Mouse (Mus musculus) WW6 (cell line): ENCODE results near the gene Mfap3l.

Source experiments
- DNase-seq: peaks from one replicate; pipeline ENCODE4 v3.0.0-alpha.2; 2013; ENCODE audit warnings: low read depth, low spot score

Gene Mfap3l

GRCm38 (mm10) chr8:60632250-60632932 lies at the start of gene Mfap3l:
Gene Mfap3l, plus strand, starts transcription at chr8:60632827.
- peak; percentile 84 for DNase-seq

GRCm38 (mm10) chr8:60583369-60583768 lies 49.3 kb upstream of the Mfap3l start:
- no peak for DNase-seq

GRCm38 (mm10) chr8:60591352-60592105 lies 41.1 kb upstream of the Mfap3l start:
- peak; percentile 42 for DNase-seq

DNA sequence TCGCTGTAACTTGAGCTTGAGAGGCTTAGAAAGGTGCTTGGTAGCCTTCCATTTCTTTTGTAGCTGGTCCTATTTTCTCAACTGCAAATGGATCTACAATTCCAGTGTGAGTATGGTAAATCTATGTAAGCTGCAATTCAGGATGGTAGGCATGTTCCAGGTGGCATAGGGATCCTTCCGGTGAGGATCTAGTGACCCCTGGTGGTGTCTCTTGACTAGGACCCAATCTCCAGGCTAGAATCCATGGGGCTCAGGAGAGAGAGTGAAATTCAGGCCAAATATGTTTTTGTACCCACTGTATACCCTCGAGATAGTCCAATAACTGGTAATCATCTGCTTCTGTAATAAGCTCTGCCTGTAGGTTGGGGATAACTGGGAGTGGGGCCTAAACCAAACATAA lies 37.9 kb upstream of the Mfap3l start:
- no peak for DNase-seq

GRCm38 (mm10) chr8:60611580-60612111 lies 21.0 kb upstream of the Mfap3l start:
- DNase-seq: no peak

DNA sequence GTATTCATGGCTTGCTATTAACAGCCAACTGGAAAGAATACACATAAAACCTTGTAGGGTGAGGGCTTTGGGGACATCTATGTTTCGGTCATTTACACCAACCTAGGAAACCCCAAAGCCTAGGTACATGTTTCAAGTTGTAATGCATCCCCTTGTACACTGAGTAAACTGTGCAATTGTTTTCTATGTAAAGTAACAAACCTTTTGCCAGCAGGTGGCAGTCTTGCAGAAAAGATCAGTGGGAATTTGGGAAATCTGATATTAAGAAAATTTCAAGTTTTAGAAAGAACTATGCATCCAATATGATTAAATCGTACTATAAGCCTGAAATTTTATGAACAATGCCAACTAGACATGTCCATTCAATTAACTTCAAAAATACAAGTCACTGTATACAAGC lies 15.7 kb upstream of the Mfap3l start:
- DNase-seq: no peak

- no peak for DNase-seq
These were observed 11.1 kb upstream of the Mfap3l start for GRCm38 (mm10) chr8:60621561-60621960.

DNA sequence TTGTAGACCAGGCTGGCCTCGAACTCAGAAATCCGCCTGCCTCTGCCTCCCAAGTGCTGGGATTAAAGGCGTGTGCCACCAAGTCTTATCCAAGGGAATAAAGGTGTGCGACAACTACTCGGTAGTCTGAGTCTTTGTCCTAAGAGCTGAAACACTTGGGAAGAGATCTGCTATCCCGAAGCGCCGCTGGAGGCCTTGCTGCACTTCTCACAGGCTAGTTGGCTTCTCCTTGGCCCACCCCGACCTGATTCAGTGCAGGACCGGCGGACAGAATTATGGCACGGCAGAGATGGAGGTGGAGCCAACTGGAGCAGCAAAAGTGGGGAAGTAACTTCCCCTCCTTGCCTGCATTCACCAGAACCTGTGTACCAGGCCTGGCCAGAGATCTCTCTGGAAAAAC lies 10.6 kb upstream of the Mfap3l start:
- no peak for DNase-seq

DNA sequence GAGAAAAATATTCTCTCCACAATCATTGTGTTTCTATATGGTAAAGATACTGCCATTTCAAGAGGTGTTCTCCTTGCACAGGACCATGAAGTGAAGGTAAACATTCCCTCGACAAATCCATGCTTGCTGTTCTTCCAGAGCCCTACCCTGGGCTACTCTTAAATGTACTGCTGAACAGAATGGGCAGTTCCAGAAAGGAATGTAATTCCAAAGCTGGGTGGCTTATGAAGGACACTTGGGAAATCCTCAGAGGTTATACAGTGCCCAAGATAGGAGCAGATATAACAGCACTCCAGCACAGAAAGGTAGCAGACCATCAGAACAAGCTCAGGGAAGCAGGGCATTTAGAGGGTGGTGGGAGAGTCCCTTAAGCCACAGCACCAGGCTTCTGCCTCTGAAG lies 9.2 kb upstream of the Mfap3l start:
- no peak for DNase-seq

GRCm38 (mm10) chr8:60624722-60625121 lies 7.9 kb upstream of the Mfap3l start:
- DNase-seq: no peak

GRCm38 (mm10) chr8:60627937-60628336 lies 4.7 kb upstream of the Mfap3l start:
- DNase-seq: no peak

- no peak for DNase-seq
These were observed 3.6 kb upstream of the Mfap3l start for GRCm38 (mm10) chr8:60629059-60629458.

DNA sequence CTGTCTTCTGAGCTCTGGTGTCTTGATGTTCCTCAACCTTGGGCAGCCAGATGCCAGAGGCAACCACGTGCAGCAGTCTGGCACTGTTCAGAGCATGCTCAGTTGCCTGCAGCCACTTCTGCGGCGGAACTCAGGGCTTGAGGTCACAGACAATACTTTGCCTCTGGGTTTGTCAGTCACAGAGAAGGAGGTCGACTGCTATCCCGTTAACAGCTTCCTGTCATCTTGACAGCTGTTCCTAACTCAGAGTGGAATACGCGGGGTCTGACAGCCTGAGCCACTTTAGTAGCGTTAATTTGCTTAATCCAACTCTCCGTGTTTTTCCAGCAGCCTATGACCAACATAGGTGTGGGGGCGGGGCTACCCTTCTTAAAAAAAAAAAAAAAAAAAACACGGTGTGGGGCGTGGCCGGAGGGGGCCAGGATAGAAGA lies 1.1 kb upstream of the Mfap3l start:
- DNase-seq: no peak

GRCm38 (mm10) chr8:60632933-60633655 lies 467 bp downstream of the Mfap3l start:
- DNase-seq: no peak

- no peak for DNase-seq
These were observed 2.3 kb downstream of the Mfap3l start for GRCm38 (mm10) chr8:60634921-60635320.

DNA sequence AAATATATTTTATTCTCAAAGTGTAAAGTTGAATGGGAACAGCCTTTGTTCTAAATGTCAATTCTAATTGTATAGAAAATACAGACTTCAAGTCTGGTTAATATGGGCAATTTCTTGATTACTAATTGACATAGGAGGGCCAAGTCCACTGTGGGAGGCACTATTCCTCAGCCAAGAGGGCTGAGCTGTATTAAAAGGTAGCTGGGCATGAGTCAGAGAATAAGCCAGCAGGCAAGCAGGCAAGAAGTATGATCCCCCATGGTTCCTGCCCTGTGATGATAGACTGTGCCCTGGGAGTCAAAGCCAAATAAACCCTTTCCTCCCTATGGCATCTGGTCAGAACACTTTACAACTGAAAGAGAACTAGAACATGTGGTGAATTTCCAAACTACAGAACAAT lies 3.2 kb downstream of the Mfap3l start:
- DNase-seq: no peak

DNA sequence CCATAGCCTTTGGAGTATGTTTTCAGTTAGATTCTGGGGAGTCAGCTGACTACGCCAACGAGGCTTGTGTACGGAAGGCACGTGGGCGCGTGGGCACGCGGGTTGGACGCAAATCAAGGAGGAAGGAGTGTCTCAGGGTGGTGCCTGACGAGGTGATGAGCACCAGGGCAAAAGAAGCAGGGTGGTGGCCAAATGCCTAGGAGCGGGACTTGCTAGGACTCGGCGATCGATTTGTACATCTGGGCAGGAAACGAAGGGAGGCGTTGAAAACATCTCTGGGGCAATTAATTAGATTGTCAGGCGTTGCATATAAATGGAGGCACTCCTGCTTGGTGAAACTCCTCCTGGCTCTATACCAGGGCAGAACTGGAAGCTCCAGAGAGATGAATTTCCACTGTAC lies 7.4 kb downstream of the Mfap3l start:
- DNase-seq: no peak

GRCm38 (mm10) chr8:60643416-60644020 lies 10.9 kb downstream of the Mfap3l start:
- DNase-seq: no peak

DNA sequence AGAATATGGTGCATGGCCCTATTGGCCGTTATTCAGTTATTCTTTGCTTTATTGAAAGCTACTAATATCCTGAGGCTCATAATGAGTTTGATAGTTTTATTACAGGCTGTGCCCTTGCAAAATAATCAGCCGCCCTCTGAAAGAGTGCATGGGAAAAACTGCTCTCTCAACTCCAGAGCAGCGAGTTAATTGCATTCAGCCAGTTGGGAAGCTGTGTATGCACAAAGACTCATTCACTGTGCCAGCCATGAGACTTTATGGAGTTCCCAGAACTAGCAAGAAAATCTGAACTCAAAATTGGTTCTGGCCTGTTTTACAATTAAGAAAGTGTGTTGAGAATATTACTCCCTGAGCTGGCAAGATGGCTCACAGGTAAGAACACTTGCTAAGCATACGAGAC lies 12.5 kb downstream of the Mfap3l start:
- DNase-seq: no peak

GRCm38 (mm10) chr8:60645911-60646310 lies 13.3 kb downstream of the Mfap3l start:
- DNase-seq: no peak

GRCm38 (mm10) chr8:60647291-60647690 lies 14.7 kb downstream of the Mfap3l start:
- DNase-seq: no peak

- no peak for DNase-seq
These were observed 16.5 kb downstream of the Mfap3l start for GRCm38 (mm10) chr8:60649081-60649480.
